Mouse (Mus musculus) forebrain, embryonic 11.5 days (tissue): Measurements from ENCODE around the gene Fggy. TPM values are rescaled to one million over a fixed set of nuclear protein-coding genes. Genes with fewer than 3 reads are reported as not detected.

ENCODE experiments used
- ATAC-seq: fragments of 200-750 bp; cut with Nextera tagmentation; replicated peaks from 2 replicates; pipeline ENCODE4 v1.8.0; 2017; ENCODE audit warnings: moderate TSS enrichment; ENCODE audit not compliant: low FRiP score
- DNase-seq: peaks from one replicate; pipeline ENCODE4 v3.0.0-alpha.2; 2017; ENCODE audit warnings: low spot score
- H3K27ac ChIP-seq: fragments of 300-500 bp; sonication (generic); 2 replicates; pipeline ENCODE4 v1.5.1; 2014; ENCODE audit warnings: low read depth, low read length
- H3K27me3 ChIP-seq: fragments of 300-500 bp; sonication (generic); 2 replicates; pipeline ENCODE4 v1.6.1; 2014; ENCODE audit warnings: mild to moderate bottlenecking, low read length, mixed read lengths; ENCODE audit not compliant: control insufficient read depth, insufficient read depth
- H3K36me3 ChIP-seq: fragments of 300-500 bp; sonication (generic); 2 replicates; pipeline ENCODE4 v1.6.1; 2014; ENCODE audit warnings: mild to moderate bottlenecking, low read length, moderate library complexity, mixed read lengths; ENCODE audit not compliant: control insufficient read depth, insufficient read depth
- H3K4me1 ChIP-seq: fragments of 300-500 bp; sonication (generic); replicated peaks from 2 replicates; pipeline ENCODE4 v1.6.1; 2014; ENCODE audit warnings: low read length, mixed read lengths; ENCODE audit not compliant: control insufficient read depth, insufficient read depth
- H3K4me2 ChIP-seq: fragments of 300-500 bp; sonication (generic); 2 replicates; pipeline ENCODE4 v1.6.1; 2014; ENCODE audit warnings: low read depth, mild to moderate bottlenecking, low read length, moderate library complexity, mixed read lengths; ENCODE audit not compliant: severe bottlenecking
- H3K4me3 ChIP-seq: fragments of 300-500 bp; sonication (generic); 2 replicates; pipeline ENCODE4 v1.5.1; 2014; ENCODE audit warnings: low read depth, low read length
- H3K9ac ChIP-seq: fragments of 300-500 bp; sonication (generic); 2 replicates; pipeline ENCODE4 v1.6.1; 2014; ENCODE audit warnings: low read length
- H3K9me3 ChIP-seq: fragments of 300-500 bp; sonication (generic); 2 replicates; pipeline ENCODE4 v1.6.1; 2016; ENCODE audit warnings: low read length, mixed read lengths; ENCODE audit not compliant: control insufficient read depth
- WGBS: fragments of 180-500 bp; shearing (Covaris S2); extraction: QIAGEN DNeasy Blood & Tissue Kit; methylation state at CpG from one replicate; pipeline ENCODE4 v1.1.7; 2014; 5-methylcytosine and 5-hydroxymethylcytosine counted together
- polyA plus RNA-seq: library from polyadenylated mRNA; unstranded; fragments of >200 nt; fragmentation: Nextera tagmentation; extraction: Ambion mirVana; gene quantifications from 2 replicates; pipeline ENCODE4 v1.2.1, GENCODE M21; 2014

Gene Fggy
- polyA plus RNA-seq, 1 experiment from 2014 or later = 7.7 TPM

GRCm38 (mm10) chr4:95868348-95868747 is 311.0 kb downstream of the Fggy start:
- Histone ChIP-seq H3K4me2 (no peak overlapping the region), H3K27ac (no peak overlapping the region), H3K9ac (no peak overlapping the region), H3K36me3 (no peaks in the 10 kb centered on the region), H3K4me3 (no peak overlapping the region), H3K9me3 (no peaks in the 10 kb centered on the region), H3K27me3 (no peaks in the 10 kb centered on the region), H3K4me1 (no peaks in the 10 kb centered on the region)
- 79% methylated on average over 6 of the region's 6 CpGs for WGBS
- DNase-seq (no peak), ATAC-seq (no peak)

GRCm38 (mm10) chr4:95871216-95871881 is 314.0 kb downstream of the Fggy start:
- Histone ChIP-seq H3K9ac (no peak overlapping the region), H3K4me1 (no peaks in the 10 kb centered on the region), H3K27ac (no peak overlapping the region), H3K27me3 (no peaks in the 10 kb centered on the region), H3K4me2 (no peak overlapping the region), H3K9me3 (no peaks in the 10 kb centered on the region), H3K36me3 (no peaks in the 10 kb centered on the region), H3K4me3 (no peak overlapping the region)
- WGBS = 34% methylated on average over 6 of the region's 6 CpGs
- DNase-seq (peak; percentile 55), ATAC-seq (0 out of 2 replicates have a peak, but pooled peaks have one; percentile 51)

GRCm38 (mm10) chr4:95875896-95876295 is 318.6 kb downstream of the Fggy start:
- no peak for ATAC-seq

GRCm38 (mm10) chr4:95877436-95877835 is 320.1 kb downstream of the Fggy start:
- H3K9ac ChIP-seq = no peak overlapping the region
- no peak overlapping the region for H3K4me2 ChIP-seq
- H3K4me3 ChIP-seq = no peak overlapping the region
- DNase-seq (no peak), ATAC-seq (no peak)
- H3K4me1 ChIP-seq = no peaks in the 10 kb centered on the region
- WGBS = 92% methylated on average over 4 of the region's 4 CpGs
- H3K9me3 ChIP-seq = no peaks in the 10 kb centered on the region
- no peaks in the 10 kb centered on the region for H3K27me3 ChIP-seq
- H3K36me3 ChIP-seq = no peaks in the 10 kb centered on the region
- H3K27ac ChIP-seq = no peak overlapping the region

More at GRCm38 (mm10) chr4:95875896-95876295, 318.6 kb downstream of the Fggy start:
- WGBS = 91% methylated on average over 4 of the region's 4 CpGs
- no peak overlapping the region for H3K4me2 ChIP-seq
- no peak for DNase-seq
- no peaks in the 10 kb centered on the region for H3K36me3 ChIP-seq
- no peaks in the 10 kb centered on the region for H3K27me3 ChIP-seq
- H3K4me3 ChIP-seq = no peak overlapping the region
- no peaks in the 10 kb centered on the region for H3K9me3 ChIP-seq
- no peaks in the 10 kb centered on the region for H3K4me1 ChIP-seq
- no peak overlapping the region for H3K9ac ChIP-seq
- no peak overlapping the region for H3K27ac ChIP-seq

- no peak for ATAC-seq
- H3K27ac ChIP-seq = no peak overlapping the region
Observed at GRCm38 (mm10) chr4:95881751-95882350, 324.5 kb downstream of the Fggy start.

GRCm38 (mm10) chr4:95884184-95885145 is 327.2 kb downstream of the Fggy start:
- no peak overlapping the region for H3K27ac ChIP-seq
- no peak overlapping the region for H3K4me2 ChIP-seq
- ATAC-seq = no peak
- WGBS = 82% methylated on average over 4 of the region's 4 CpGs
- H3K9ac ChIP-seq = no peak overlapping the region
- no peaks in the 10 kb centered on the region for H3K9me3 ChIP-seq
- no peaks in the 10 kb centered on the region for H3K4me1 ChIP-seq
- no peak overlapping the region for H3K4me3 ChIP-seq
- no peak for DNase-seq
- H3K27me3 ChIP-seq = no peaks in the 10 kb centered on the region
- H3K36me3 ChIP-seq = no peaks in the 10 kb centered on the region

More at GRCm38 (mm10) chr4:95881751-95882350, 324.5 kb downstream of the Fggy start:
- Histone ChIP-seq H3K9ac (no peak overlapping the region), H3K36me3 (no peaks in the 10 kb centered on the region), H3K9me3 (no peaks in the 10 kb centered on the region), H3K27me3 (no peaks in the 10 kb centered on the region), H3K4me3 (no peak overlapping the region), H3K4me2 (no peak overlapping the region), H3K4me1 (no peaks in the 10 kb centered on the region)
- DNase-seq = no peak
- WGBS = 52% methylated on average over 4 of the region's 4 CpGs

- no peak overlapping the region for H3K4me3 ChIP-seq
- H3K27ac ChIP-seq = no peak overlapping the region
- ATAC-seq (no peak), DNase-seq (no peak)
- H3K36me3 ChIP-seq = no peaks in the 10 kb centered on the region
- no peak overlapping the region for H3K4me2 ChIP-seq
- no peak overlapping the region for H3K9ac ChIP-seq
- H3K9me3 ChIP-seq = no peaks in the 10 kb centered on the region
- H3K27me3 ChIP-seq = no peaks in the 10 kb centered on the region
- 83% methylated on average over 2 of the region's 2 CpGs for WGBS
- peaks cover 2% of the 10 kb centered on the region; the same call in 1 of the 2 replicates for H3K4me1 ChIP-seq
Observed at GRCm38 (mm10) chr4:95895199-95895754, 338.0 kb downstream of the Fggy start.

GRCm38 (mm10) chr4:95896571-95896970 is 339.3 kb downstream of the Fggy start:
- no peak overlapping the region for H3K9ac ChIP-seq
- H3K4me2 ChIP-seq = no peak overlapping the region
- H3K4me1 ChIP-seq = peaks cover 4% of the 10 kb centered on the region; the same call in 1 of the 2 replicates
- 62% methylated on average over 5 of the region's 5 CpGs for whole genome bisulfite sequencing
- no peak overlapping the region for H3K4me3 ChIP-seq
- no peaks in the 10 kb centered on the region for H3K9me3 ChIP-seq
- H3K27me3 ChIP-seq = no peaks in the 10 kb centered on the region
- no peak for DNase-seq
- ATAC-seq = no peak
- H3K36me3 ChIP-seq = no peaks in the 10 kb centered on the region
- H3K27ac ChIP-seq = no peak overlapping the region
